Mouse (Mus musculus) spleen, postnatal 36 days (tissue): ENCODE measurements around the gene 1700025F22Rik.
"Not testable (repeated sequence)": the region's sequence is repeated elsewhere in the genome, so short reads cannot be mapped to it uniquely, and the experiment has no call there.

Experiments used
- DNase-seq, 2 experiments: peaks; one replicate each; pipeline ENCODE4 v3.0.0; 2022; ENCODE audit warnings: low spot score in 2 of 2, mixed read lengths in 1 of 2

Gene 1700025F22Rik

DNA sequence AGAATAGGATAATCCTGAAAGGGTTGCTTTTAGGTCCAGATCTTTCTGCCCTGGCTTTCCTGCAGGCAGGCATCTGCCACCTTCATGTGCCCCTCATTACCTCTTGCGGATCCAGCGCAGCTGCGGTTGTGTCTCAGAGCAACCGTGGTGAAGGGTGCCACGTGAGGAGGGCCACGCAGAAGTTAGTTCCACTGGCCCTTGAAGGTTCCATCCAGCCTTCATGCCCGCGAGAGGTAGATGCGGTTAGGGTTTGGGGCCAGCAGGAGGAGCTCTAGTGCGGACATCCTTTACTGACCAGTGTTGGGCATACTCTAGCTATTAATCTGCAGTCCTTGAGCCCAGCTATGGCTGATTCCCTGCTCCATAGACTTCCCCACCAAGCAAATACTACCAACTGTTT is at the start of gene 1700025F22Rik:
Gene 1700025F22Rik, minus strand, starts transcription at position 149 of the 400 bp plus-strand sequence.
- peak; percentile 45 to 47 for DNase-seq

- no peak for DNase-seq
Measured at GRCm38 (mm10) chr19:11196546-11196945, 31.4 kb upstream of the 1700025F22Rik start, which contains the start of gene Ms4a13. Gene Ms4a13 (minus strand): TSS chr19:11196737.

- DNase-seq: no peak
Measured at GRCm38 (mm10) chr19:11192552-11192951, 27.4 kb upstream of the 1700025F22Rik start.

DNA sequence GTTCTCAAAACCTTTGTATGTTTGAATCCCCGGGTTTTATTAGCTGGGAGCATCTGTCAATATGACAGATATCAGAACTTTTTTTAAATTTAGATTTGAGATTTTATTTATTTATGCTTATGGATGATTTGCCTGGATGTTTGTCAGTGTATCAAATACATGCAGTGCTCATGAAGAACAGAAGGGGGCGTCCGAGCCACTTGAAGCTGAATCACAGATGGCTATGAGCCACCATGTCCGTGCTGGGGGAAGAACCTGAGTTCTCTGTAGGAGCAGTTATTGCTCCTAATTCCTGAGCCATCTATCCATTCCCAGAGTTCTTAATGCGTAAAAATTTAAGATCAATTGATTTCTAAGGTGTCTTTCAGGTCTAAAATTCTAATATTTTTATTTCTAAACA is 19.0 kb upstream of the 1700025F22Rik start:
- peak; percentile 48 to 70 for DNase-seq

DNA sequence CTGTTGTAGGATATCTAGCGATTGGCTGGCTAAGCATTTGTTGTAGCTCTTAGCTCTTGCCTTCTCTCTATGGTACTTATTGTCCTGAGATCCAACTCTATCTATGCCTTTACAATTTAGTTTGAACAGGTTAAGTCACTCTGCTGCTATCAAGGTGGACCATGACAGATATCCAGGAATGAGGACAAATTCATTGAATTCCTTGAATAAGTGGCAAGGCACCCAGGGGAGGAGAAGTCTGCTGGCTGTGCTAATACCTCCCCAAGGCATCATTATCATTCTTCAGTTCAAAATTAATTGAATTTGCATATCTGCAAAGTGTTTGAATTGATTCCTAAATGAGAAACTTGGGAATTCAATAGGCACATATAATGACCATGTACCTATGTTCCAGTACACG is 12.3 kb upstream of the 1700025F22Rik start:
- no peak for DNase-seq

- not testable (repeated sequence) for DNase-seq
Measured at GRCm38 (mm10) chr19:11157890-11158289, 7.2 kb downstream of the 1700025F22Rik start.

DNA sequence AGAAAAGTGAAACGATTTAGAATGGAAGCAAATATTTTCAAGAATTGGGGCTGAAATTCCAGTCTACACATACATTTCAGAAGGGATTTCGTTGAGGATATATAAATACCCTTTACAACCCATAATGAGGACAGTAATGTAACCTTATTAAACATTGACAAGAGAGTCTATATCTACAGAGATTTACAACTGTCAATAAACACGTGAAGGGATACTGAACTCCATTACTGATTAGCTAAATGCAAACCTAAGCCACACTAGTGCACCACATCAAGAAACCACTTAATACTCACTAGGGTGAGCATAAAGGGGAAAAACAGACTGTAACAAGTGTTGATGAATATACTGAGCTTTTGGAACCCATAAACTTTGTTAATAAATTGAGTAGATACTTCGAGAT is 29.8 kb downstream of the 1700025F22Rik start:
- no peak for DNase-seq

DNA sequence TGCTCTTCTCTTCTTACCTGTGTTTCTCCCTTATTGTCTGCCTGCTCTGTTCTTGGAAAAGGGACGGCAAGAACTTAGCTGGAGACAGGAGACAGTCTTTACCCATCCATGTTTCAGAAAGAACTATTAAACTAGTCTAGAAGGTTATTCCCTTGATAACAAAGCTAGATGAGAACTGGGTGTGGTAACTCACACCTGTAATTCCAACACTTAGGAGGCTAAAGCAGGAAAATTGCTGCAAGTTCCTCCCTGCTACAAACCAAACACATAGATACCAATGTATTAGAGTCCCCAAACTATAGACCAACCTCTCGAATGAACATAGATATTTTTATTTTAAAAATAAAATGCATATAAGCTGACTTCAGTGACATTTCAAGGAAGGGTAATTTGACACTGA is 30.3 kb downstream of the 1700025F22Rik start:
- DNase-seq: no peak

DNA sequence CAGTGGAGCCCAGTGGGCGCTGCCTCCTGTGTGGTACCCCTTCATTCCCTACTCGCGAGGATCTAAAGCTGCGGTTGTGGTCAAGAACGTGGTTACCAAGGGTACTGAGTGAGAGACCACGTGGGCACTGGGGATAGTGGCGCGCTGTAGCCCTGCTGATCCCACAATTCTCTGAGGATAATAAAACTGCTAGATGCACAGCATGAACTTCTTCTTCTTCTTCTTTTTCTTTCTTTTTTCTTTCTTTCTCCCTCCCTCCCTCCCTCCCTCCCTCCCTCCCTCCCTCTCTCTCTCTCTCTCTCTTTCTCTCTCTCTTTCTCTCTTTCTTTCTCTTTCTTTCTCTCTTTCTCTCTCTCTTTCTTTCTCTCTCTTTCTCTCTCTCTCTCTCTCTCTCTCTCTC is 34.3 kb downstream of the 1700025F22Rik start, which contains the start of gene 1700017D01Rik:
Gene 1700017D01Rik, minus strand, starts transcription at position 101 of the 400 bp plus-strand sequence.
- not testable (repeated sequence) for DNase-seq

DNA sequence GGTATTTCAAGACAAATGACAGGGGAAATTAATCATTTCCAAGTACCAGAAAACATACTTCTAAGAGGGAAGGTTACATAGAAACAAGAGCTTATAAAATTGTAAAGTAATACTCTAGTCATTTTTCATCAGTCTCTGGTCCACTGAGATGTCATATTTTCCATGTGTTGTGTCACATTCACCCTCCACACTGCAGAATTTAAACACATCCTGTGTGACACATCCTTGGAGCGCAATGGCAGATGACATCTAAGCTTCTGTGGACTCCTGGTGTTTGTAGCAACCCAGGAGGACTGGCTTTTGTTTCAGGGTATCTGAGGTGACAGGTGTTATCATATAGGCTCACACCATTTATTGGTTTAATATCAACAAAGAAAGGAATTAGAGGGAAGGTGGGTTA is 35.4 kb downstream of the 1700025F22Rik start:
- no peak for DNase-seq

DNA sequence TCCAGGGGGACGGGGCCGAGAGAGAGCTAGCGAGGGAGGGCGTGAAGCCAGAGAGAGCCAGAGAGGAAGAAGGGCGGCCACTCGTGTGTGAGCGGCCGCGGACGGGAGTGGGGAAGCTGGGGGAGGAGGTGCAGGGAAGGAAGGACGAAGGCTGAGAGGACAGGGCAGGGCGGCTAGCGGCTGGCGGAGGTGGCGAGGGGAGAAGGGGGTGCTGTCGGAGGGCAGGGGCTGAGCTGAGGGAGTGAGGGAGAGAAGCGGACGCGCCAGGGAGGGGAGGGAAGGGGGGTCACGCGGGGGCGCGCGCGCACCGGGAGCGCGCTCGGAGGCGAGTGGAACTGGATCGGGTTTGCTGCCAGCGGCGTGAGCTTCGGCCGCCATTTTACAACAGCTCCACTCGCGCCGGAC is 44.1 kb downstream of the 1700025F22Rik start:
- peak in 1 of 2 experiments; percentile 10 for DNase-seq

- DNase-seq: peak; percentile 32 to 41
Measured at GRCm38 (mm10) chr19:11119338-11119737, 45.8 kb downstream of the 1700025F22Rik start.

GRCm38 (mm10) chr19:11107746-11108145 is 57.4 kb downstream of the 1700025F22Rik start:
- peak in 1 of 2 experiments; percentile 22 for DNase-seq

DNA sequence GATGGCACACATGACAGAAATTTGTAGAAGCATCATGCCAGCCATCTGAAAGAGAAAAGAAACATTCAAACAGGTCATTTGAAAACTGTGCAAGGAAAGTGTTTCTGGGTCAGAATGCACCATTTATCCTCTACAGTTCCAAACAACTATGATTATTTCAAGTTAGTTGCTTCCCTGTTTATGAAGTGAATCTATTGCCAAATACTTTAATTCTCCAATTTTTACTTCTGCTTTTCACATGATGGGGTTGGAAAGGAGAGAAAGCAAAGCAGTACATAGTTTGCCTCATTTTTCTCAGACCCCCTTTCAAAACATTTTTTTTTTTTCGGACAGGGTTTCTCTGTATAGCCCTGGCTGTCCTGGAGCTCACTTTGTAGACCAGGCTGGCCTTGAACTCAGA is 63.2 kb downstream of the 1700025F22Rik start:
- DNase-seq: no peak

GRCm38 (mm10) chr19:11098401-11098800 is 66.7 kb downstream of the 1700025F22Rik start:
- DNase-seq: no peak

DNA sequence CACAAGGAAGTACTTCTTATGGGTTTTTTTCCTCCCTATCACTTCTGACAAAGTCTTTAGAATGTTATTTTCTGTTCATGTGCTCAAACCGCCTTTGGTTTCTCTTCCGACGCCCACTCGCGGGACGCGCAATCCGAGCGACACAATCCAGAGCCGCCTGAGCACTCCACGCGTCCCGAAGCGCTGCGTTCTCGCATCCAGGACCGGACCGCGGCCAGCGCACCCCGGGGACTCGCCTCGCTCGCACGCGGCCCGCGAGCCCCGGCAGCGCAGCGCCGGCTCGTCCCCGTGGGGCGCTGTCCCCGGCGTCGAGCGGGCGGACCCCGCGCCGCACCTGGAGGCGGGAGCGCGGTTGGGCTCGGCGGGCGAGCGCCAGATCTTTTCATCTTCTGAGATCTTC is 73.0 kb downstream of the 1700025F22Rik start:
- DNase-seq: not testable (repeated sequence)
